In the genomic region with DNA sequence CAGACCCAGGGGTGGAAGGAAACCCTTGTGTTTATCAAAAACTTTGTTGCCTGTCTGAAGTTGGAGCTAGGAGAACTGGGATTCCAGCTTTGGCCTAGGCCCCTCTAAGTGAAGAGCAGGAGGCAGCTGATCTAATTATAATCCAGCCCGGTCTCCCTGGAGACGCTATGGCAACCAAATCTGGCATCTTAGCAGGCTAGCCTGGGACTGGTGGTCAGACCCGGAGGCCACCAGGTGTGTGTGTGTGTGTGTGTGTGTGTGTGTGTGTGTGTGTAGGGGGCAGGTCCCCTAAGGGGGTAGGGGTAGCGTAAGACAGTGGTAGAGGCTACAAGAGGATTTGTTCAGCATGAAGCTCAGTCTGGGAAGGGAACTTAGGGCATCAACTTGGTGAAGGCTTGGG, we compare ENCODE assay signal across 10 mouse cellular contexts. TPM values are rescaled to one million over a fixed set of nuclear protein-coding genes. Genes with fewer than 3 reads are reported as not detected.
DNase-seq lines count a peak whose midpoint lies in the region; ATAC-seq and TF ChIP-seq lines count a peak whose summit lies in the region.
"Had no signal": no experiment of that assay in that cellular context is flagged by ENCODE, and none has a peak within 500 bp of the region (broad histone marks: within the 10 kb centered on the region; RNA-seq: fewer than 3 reads in every experiment).

No protein-coding gene starts in this region.

- peak overlapping the region; percentile 67 for H3K4me3 ChIP-seq in heart, embryonic 12.5 days
- H3K4me3 ChIP-seq in cortical plate, adult 2 months (ENCODE audit: insufficient read depth, low read length): peak overlapping the region; percentile 5; the same call in 1 of the 2 replicates
- H3K4me3 ChIP-seq in heart, postnatal 0 days (ENCODE audit: low read depth, low read length): no peak overlapping the region
- peak overlapping the region; percentile 61; the same call in 1 of the 2 replicates for H3K4me3 ChIP-seq in limb, embryonic 14.5 days (replicated peaks; ENCODE audit: low read length)

- H3K4me2 ChIP-seq in heart, embryonic 12.5 days: peak overlapping the region; percentile 84
- peak overlapping the region; percentile 42 for H3K4me2 ChIP-seq in heart, postnatal 0 days (ENCODE audit: low read depth, low read length)
- peak overlapping the region; percentile 76 for H3K4me2 ChIP-seq in limb, embryonic 14.5 days (replicated peaks; ENCODE audit: low read depth, low read length, severe bottlenecking)

- no peak for TF ChIP-seq POLR2A in cortical plate, adult 2 months (IDR thresholded peaks at IDR 0.05; ENCODE audit: extremely low read depth, insufficient read depth, low read length)
- TF ChIP-seq POLR2A in limb, embryonic 14.5 days (IDR thresholded peaks at IDR 0.05; ENCODE audit: borderline replicate concordance, extremely low read depth, insufficient read depth, insufficient read length): no peak

- ATAC-seq in heart, embryonic 12.5 days (ENCODE audit: insufficient number of reproducible peaks, low FRiP score): peak; percentile 15; the same call in 1 of the 2 replicates
- ATAC-seq in heart, postnatal 0 days (ENCODE audit: insufficient read depth, low read depth): peak; percentile 39
- ATAC-seq in limb, embryonic 14.5 days (ENCODE audit: low FRiP score, low read depth): no peak

- H3K36me3 ChIP-seq in heart, embryonic 12.5 days: peaks cover 19% of the 10 kb centered on the region
- H3K36me3 ChIP-seq in heart, postnatal 0 days (replicated peaks; ENCODE audit: control insufficient read depth, insufficient read depth, low read length): peaks cover 12% of the 10 kb centered on the region
- peaks cover 18% of the 10 kb centered on the region for H3K36me3 ChIP-seq in limb, embryonic 14.5 days (ENCODE audit: control insufficient read depth, insufficient read depth, low read length)

- WGBS in heart, embryonic 12.5 days: 34% methylated on average over 4 of the region's 4 CpGs
- 35% methylated on average over 4 of the region's 4 CpGs for WGBS in heart, postnatal 0 days
- WGBS in limb, embryonic 14.5 days: 47% methylated on average over 4 of the region's 4 CpGs

- intact Hi-C loops in heart, postnatal 25 days (cut with DNase I): loop anchor here (5.0 kb wide), 1 partner anchor 53 kb away; no protein-coding TSS in a partner anchor

- no peaks in the 10 kb centered on the region for H3K27me3 ChIP-seq in heart, embryonic 12.5 days (replicated peaks)
- H3K27me3 ChIP-seq in heart, postnatal 0 days (ENCODE audit: control insufficient read depth, insufficient read depth, low read length): no peaks in the 10 kb centered on the region
- H3K27me3 ChIP-seq in limb, embryonic 14.5 days (ENCODE audit: control insufficient read depth, insufficient read depth, low read length): no peaks in the 10 kb centered on the region

- H3K9ac ChIP-seq in heart, embryonic 12.5 days: peak overlapping the region; percentile 62
- H3K9ac ChIP-seq in heart, postnatal 0 days (replicated peaks; ENCODE audit: low read depth, low read length): peak overlapping the region; percentile 37
- H3K9ac ChIP-seq in limb, embryonic 14.5 days (ENCODE audit: low read depth, low read length, severe bottlenecking): no peak overlapping the region

- DNase-seq in heart, postnatal 25 days (ENCODE audit: low spot score): no peak
- peak; percentile 71 for DNase-seq in heart, postnatal 0 days (ENCODE audit: low spot score)
- no peak for DNase-seq in limb, embryonic 14.5 days (ENCODE audit: low spot score)
- DNase-seq in retina, adult 2 months (ENCODE audit: low read depth, low spot score): peak; percentile 86
- DNase-seq in spleen, adult 12 weeks (ENCODE audit: low spot score): no peak
- no peak for DNase-seq in urinary bladder, postnatal 4 days (ENCODE audit: low spot score in 2 of 2)

- H3K4me1 ChIP-seq in heart, embryonic 12.5 days (replicated peaks): peaks cover 59% of the 10 kb centered on the region
- peaks cover 4% of the 10 kb centered on the region for H3K4me1 ChIP-seq in cortical plate, adult 2 months (ENCODE audit: control insufficient read depth, insufficient read depth, low read length)
- peaks cover 29% of the 10 kb centered on the region for H3K4me1 ChIP-seq in heart, postnatal 0 days (ENCODE audit: control insufficient read depth, insufficient read depth)
- peaks cover 33% of the 10 kb centered on the region for H3K4me1 ChIP-seq in limb, embryonic 14.5 days (ENCODE audit: control insufficient read depth, insufficient read depth, low read length)

- peak overlapping the region; percentile 97 for H3K27ac ChIP-seq in heart, embryonic 12.5 days (ENCODE audit: poor library complexity, severe bottlenecking)
- H3K27ac ChIP-seq in cortical plate, adult 2 months (ENCODE audit: insufficient read depth, low read length): 0 out of 2 replicates have a peak overlapping the region, but pooled peaks have one; percentile 40
- peak overlapping the region; percentile 93 for H3K27ac ChIP-seq in heart, postnatal 0 days (ENCODE audit: low read depth)
- no peak overlapping the region; the same call in 1 of the 2 replicates for H3K27ac ChIP-seq in limb, embryonic 14.5 days (replicated peaks; ENCODE audit: low read depth, low read length)

- TF ChIP-seq EP300 in heart, postnatal 0 days (IDR thresholded peaks at IDR 0.05; ENCODE audit: low read depth): no peak

- TF ChIP-seq CTCF in cortical plate, adult 2 months (IDR thresholded peaks at IDR 0.05; ENCODE audit: extremely low read depth, insufficient read depth, low read length): no peak
- TF ChIP-seq CTCF in heart, postnatal 0 days (IDR thresholded peaks at IDR 0.05; ENCODE audit: low read depth): no peak

- no peaks in the 10 kb centered on the region for H3K9me3 ChIP-seq in heart, embryonic 12.5 days (replicated peaks)
- no peaks in the 10 kb centered on the region for H3K9me3 ChIP-seq in heart, postnatal 0 days (replicated peaks; ENCODE audit: control insufficient read depth, low read length)
- no peaks in the 10 kb centered on the region for H3K9me3 ChIP-seq in limb, embryonic 14.5 days (ENCODE audit: control insufficient read depth, low read length)

RNA-seq across cellular contexts. Expression of a gene that starts 10.5 kb away (rescaled TPM):
- 39.1 and 39.2 TPM in 2 replicates for polyA plus RNA-seq in heart, embryonic 12.5 days (2016; fragmentation: Nextera tagmentation; extraction: Ambion mirVana)
- total RNA-seq in heart, postnatal 25 days (2021): 10 to 100 TPM; 25.8 to 26.4 TPM
- 19.9 and 22.3 TPM in 2 replicates for polyA plus RNA-seq in cortical plate, adult 2 months (2012; rRNA removed)
- total RNA-seq in heart, postnatal 0 days (2014; rRNA removed; ENCODE audit: low replicate concordance): 14.0 and 24.0 TPM in 2 replicates
- 25.1 and 26.2 TPM in 2 replicates for polyA plus RNA-seq in heart, postnatal 0 days (2015; fragmentation: Nextera tagmentation; extraction: Ambion mirVana)
- 29.2 and 34.4 TPM in 2 replicates for polyA plus RNA-seq in limb, embryonic 14.5 days (2012; rRNA removed)
- polyA plus RNA-seq in limb, embryonic 14.5 days (2014; fragmentation: Nextera tagmentation; extraction: Ambion mirVana): 45.4 and 49.8 TPM in 2 replicates

RNA-seq across cellular contexts. Expression of a gene that starts 11.5 kb away (rescaled TPM):
- polyA plus RNA-seq in heart, embryonic 12.5 days (2016; fragmentation: Nextera tagmentation; extraction: Ambion mirVana): 96.5 and 99.1 TPM in 2 replicates
- 10 to 100 TPM in 1 of 2 experiments, 1 to 10 TPM in 1; 9.5 to 10.1 TPM for total RNA-seq in heart, postnatal 25 days (2021)
- 44.9 and 46.1 TPM in 2 replicates for polyA plus RNA-seq in cortical plate, adult 2 months (2012; rRNA removed)
- total RNA-seq in heart, postnatal 0 days (2014; rRNA removed; ENCODE audit: low replicate concordance): 180 and 186 TPM in 2 replicates
- 91.6 and 92.7 TPM in 2 replicates for polyA plus RNA-seq in heart, postnatal 0 days (2015; fragmentation: Nextera tagmentation; extraction: Ambion mirVana)
- polyA plus RNA-seq in limb, embryonic 14.5 days (2012; rRNA removed): 43.1 and 60.6 TPM in 2 replicates
- 27.7 and 32.2 TPM in 2 replicates for polyA plus RNA-seq in limb, embryonic 14.5 days (2014; fragmentation: Nextera tagmentation; extraction: Ambion mirVana)

RNA-seq across cellular contexts. Expression of a gene that starts 13.6 kb away (rescaled TPM):
- not detected in 2 replicates for polyA plus RNA-seq in heart, embryonic 12.5 days (2016; fragmentation: Nextera tagmentation; extraction: Ambion mirVana)
- total RNA-seq in heart, postnatal 25 days (2021): not detected
- polyA plus RNA-seq in cortical plate, adult 2 months (2012; rRNA removed): not detected in 2 replicates
- total RNA-seq in heart, postnatal 0 days (2014; rRNA removed; ENCODE audit: low replicate concordance): not detected in 2 replicates
- polyA plus RNA-seq in heart, postnatal 0 days (2015; fragmentation: Nextera tagmentation; extraction: Ambion mirVana): not detected in 2 replicates
- polyA plus RNA-seq in limb, embryonic 14.5 days (2012; rRNA removed): not detected in 2 replicates
- polyA plus RNA-seq in limb, embryonic 14.5 days (2014; fragmentation: Nextera tagmentation; extraction: Ambion mirVana): not detected in 2 replicates
- total RNA-seq: heart, adult 18-20 months had no signal
- polyA plus RNA-seq: small intestine, adult 2 months had no signal

RNA-seq across cellular contexts. Expression of a gene that starts 21.6 kb away (rescaled TPM):
- polyA plus RNA-seq in heart, embryonic 12.5 days (2016; fragmentation: Nextera tagmentation; extraction: Ambion mirVana): 1.0 and 1.5 TPM in 2 replicates
- total RNA-seq in heart, postnatal 25 days (2021): not detected
- polyA plus RNA-seq in cortical plate, adult 2 months (2012; rRNA removed): 0.33 and 0.66 TPM in 2 replicates
- not detected in 2 replicates for total RNA-seq in heart, postnatal 0 days (2014; rRNA removed; ENCODE audit: low replicate concordance)
- 0.14 and 0.25 TPM in 2 replicates for polyA plus RNA-seq in heart, postnatal 0 days (2015; fragmentation: Nextera tagmentation; extraction: Ambion mirVana)
- polyA plus RNA-seq in limb, embryonic 14.5 days (2012; rRNA removed): 1.5 and 2.2 TPM in 2 replicates
- polyA plus RNA-seq in limb, embryonic 14.5 days (2014; fragmentation: Nextera tagmentation; extraction: Ambion mirVana): 1.3 and 1.7 TPM in 2 replicates
- total RNA-seq: heart, adult 18-20 months had no signal
- polyA plus RNA-seq: small intestine, adult 2 months had no signal

RNA-seq across cellular contexts. Expression of a gene that starts 29.7 kb away (rescaled TPM):
- 67.2 and 68.6 TPM in 2 replicates for polyA plus RNA-seq in heart, embryonic 12.5 days (2016; fragmentation: Nextera tagmentation; extraction: Ambion mirVana)
- total RNA-seq in heart, postnatal 25 days (2021): 100 to 1,000 TPM; 354 to 360 TPM
- polyA plus RNA-seq in cortical plate, adult 2 months (2012; rRNA removed): 31.6 and 34.2 TPM in 2 replicates
- total RNA-seq in heart, postnatal 0 days (2014; rRNA removed; ENCODE audit: low replicate concordance): 161 and 182 TPM in 2 replicates
- polyA plus RNA-seq in heart, postnatal 0 days (2015; fragmentation: Nextera tagmentation; extraction: Ambion mirVana): 44.4 and 50.8 TPM in 2 replicates
- 214 and 236 TPM in 2 replicates for polyA plus RNA-seq in limb, embryonic 14.5 days (2012; rRNA removed)
- polyA plus RNA-seq in limb, embryonic 14.5 days (2014; fragmentation: Nextera tagmentation; extraction: Ambion mirVana): 59.0 and 69.4 TPM in 2 replicates

Comparison
In these comparisons a context has a peak if more than half of its experiments do, and no peak if none do; other contexts are left out.
1. DNase-seq: peak in heart, postnatal 0 days (single experiment) and retina, adult 2 months (single experiment); none in heart, postnatal 25 days (single experiment), limb, embryonic 14.5 days (single experiment), spleen, adult 12 weeks (single experiment) and urinary bladder, postnatal 4 days (0 of 2).
2. Peak in every context shown above with its lines, with median percentiles within 50 percentile points of each other: H3K4me2 ChIP-seq.